Mouse (Mus musculus) stomach, embryonic 15.5 days (tissue): Measurements from ENCODE around the gene Vps41. TPM values are rescaled to one million over a fixed set of nuclear protein-coding genes. Genes with fewer than 3 reads are reported as not detected.
A peak's percentile ranks its signal among the peaks of the same experiment; 100 is the strongest.

Experiments used
- ATAC-seq: fragments of 200-750 bp; cut with Nextera tagmentation; 2 replicates; pipeline ENCODE4 v1.8.0; 2017; ENCODE audit warnings: low read depth, moderate number of reproducible peaks, moderate TSS enrichment; ENCODE audit not compliant: insufficient read depth, low FRiP score
- H3K27ac ChIP-seq: fragments of 300-500 bp; sonication (generic); 2 replicates; pipeline ENCODE4 v1.5.1; 2015; ENCODE audit warnings: mild to moderate bottlenecking, inconsistent platforms
- H3K27me3 ChIP-seq: fragments of 300-500 bp; sonication (generic); replicated peaks from 2 replicates; pipeline ENCODE4 v1.6.1; 2015; ENCODE audit warnings: inconsistent platforms
- H3K36me3 ChIP-seq: fragments of 300-500 bp; sonication (generic); 2 replicates; pipeline ENCODE4 v1.6.1; 2015; ENCODE audit warnings: inconsistent platforms
- H3K4me1 ChIP-seq: fragments of 300-500 bp; sonication (generic); 2 replicates; pipeline ENCODE4 v1.6.1; 2015; ENCODE audit warnings: inconsistent platforms
- H3K4me2 ChIP-seq: fragments of 300-500 bp; sonication (generic); 2 replicates; pipeline ENCODE4 v1.6.1; 2015; ENCODE audit warnings: mild to moderate bottlenecking, inconsistent platforms
- H3K4me3 ChIP-seq: fragments of 300-500 bp; sonication (generic); replicated peaks from 2 replicates; pipeline ENCODE4 v1.5.1; 2015; ENCODE audit warnings: inconsistent platforms
- H3K9ac ChIP-seq: fragments of 300-500 bp; sonication (generic); 2 replicates; pipeline ENCODE4 v1.6.1; 2015; ENCODE audit warnings: inconsistent platforms
- H3K9me3 ChIP-seq: fragments of 300-500 bp; sonication (generic); 2 replicates; pipeline ENCODE4 v1.6.1; 2016; ENCODE audit warnings: inconsistent platforms
- WGBS: fragments of 180-500 bp; shearing (Covaris S2); methylation state at CpG from one replicate; pipeline ENCODE4 v1.1.7; 2015; 5-methylcytosine and 5-hydroxymethylcytosine counted together
- polyA plus RNA-seq: library from polyadenylated mRNA; unstranded; fragments of >200 nt; fragmentation: Nextera tagmentation; extraction: Ambion mirVana; gene quantifications from 2 replicates; pipeline ENCODE4 v1.2.1, GENCODE M21; 2015

Vps41 gene
- polyA plus RNA-seq: 54.0 and 58.7 TPM in 2 replicates

DNA sequence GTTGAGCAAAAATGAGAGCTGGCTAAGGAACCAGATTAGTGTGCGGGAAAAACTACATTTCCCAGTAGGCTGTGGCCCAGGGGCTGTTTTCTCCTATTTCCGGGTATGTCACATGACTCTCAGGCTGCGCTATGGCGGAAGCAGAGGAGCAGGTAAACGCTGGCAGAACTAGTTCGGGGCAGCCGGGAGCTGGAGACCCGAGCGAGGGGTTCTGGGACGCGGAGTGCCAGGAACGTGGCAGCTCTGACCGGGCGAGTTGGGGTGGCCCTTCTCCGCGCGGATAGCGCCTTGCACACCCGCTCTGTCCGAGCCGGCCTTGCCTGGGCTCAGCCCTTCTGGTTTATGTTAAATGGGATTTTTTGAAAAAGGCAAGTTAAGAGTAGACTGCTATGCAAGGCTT, at the start of gene Vps41:
Gene Vps41 (plus strand): TSS at position 102 of the 400 bp plus-strand sequence.
- Histone ChIP-seq H3K27ac (no peak within 1 kb of the TSS), H3K27me3 (no peaks in the 10 kb centered on the region), H3K9me3 (no peaks in the 10 kb centered on the region), H3K4me3 (peak within 1 kb of the TSS; percentile 86), H3K4me2 (peak within 1 kb of the TSS; percentile 47), H3K36me3 (no peaks in the 10 kb centered on the region), H3K9ac (peak within 1 kb of the TSS; percentile 80), H3K4me1 (no peaks in the 10 kb centered on the region; the same call in 1 of the 2 replicates)
- peak; percentile 97 for ATAC-seq
- under 1% methylated on average over 21 of the region's 21 CpGs for WGBS

DNA sequence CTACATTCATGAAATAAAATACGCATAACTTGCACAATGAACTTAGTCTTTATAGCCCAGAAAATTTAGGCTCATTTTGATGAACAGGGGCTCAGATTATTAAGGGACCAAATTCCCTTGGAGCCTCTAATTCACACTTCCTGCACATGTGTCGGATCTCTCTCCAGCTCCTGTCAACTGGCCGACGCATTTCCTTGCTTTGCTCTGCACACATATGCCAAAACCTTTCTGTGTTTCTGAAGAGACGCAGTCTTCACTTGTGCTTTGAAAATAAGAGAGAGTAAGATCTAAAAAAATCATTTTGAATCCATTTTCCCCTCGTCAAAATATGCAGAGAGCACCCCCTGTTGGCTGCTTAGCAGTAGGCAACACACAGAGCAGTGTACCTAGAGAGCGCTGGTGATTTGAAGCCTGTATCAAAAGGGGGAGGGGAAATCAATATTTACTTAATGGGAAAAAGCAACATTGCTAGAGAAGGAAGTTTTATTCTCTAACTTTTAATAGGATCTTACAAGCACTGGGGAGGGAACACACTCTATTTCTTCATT, 18.5 kb upstream of the Vps41 start:
- no peak overlapping the region for H3K27ac ChIP-seq
- WGBS: 41% methylated on average over 7 of the region's 7 CpGs
- no peaks in the 10 kb centered on the region for H3K27me3 ChIP-seq
- H3K36me3 ChIP-seq: no peaks in the 10 kb centered on the region
- H3K4me2 ChIP-seq: no peak overlapping the region
- no peak overlapping the region for H3K4me3 ChIP-seq
- H3K4me1 ChIP-seq: no peaks in the 10 kb centered on the region
- no peak for ATAC-seq
- H3K9ac ChIP-seq: no peak overlapping the region
- H3K9me3 ChIP-seq: no peaks in the 10 kb centered on the region

DNA sequence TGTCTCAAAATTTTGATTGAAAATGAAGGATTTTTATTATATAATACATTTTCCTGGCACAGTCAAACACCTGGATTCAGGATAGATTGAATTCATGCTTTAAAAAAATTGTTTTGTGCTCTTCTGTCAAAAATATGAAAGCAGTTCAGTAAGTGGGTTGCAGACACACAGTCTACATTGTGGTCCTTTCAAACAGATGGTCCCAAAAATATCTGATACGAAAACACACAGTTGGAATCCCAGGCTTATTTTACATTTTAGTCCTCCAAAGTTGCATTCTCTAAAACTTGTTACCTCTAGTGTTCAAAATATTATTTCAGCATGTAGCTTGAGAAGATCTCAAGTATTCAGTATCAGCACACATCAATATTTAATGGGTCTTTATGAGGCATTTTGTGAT, 5.4 kb upstream of the Vps41 start:
- H3K4me3 ChIP-seq: no peak overlapping the region
- H3K27ac ChIP-seq: no peak overlapping the region
- no peak for ATAC-seq
- no peak overlapping the region for H3K4me2 ChIP-seq
- no peaks in the 10 kb centered on the region for H3K9me3 ChIP-seq
- no peaks in the 10 kb centered on the region for H3K27me3 ChIP-seq
- H3K4me1 ChIP-seq: no peaks in the 10 kb centered on the region
- WGBS: 88% methylated on average over 1 of the region's 1 CpGs
- no peaks in the 10 kb centered on the region for H3K36me3 ChIP-seq
- H3K9ac ChIP-seq: no peak overlapping the region

DNA sequence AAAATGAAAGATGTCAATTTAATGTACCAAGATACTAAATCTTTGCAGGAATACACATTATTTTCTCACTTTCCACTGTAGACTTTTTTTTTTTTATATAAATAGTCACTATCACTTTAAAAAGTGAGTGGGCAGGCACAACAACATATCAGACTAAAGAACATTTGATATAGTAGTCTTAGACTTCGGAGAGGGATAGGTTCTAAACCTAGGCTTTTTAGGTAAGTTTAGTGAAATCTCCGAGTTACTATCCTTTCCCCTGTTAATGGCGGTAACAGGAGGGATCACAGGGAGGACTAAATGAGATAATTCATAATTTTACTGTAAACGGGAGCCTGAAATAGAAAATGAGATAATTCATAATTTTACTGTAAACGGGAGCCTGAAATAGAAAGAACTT, 379 bp upstream of the Vps41 start:
- no peaks in the 10 kb centered on the region for H3K36me3 ChIP-seq
- WGBS: 41% methylated on average over 5 of the region's 5 CpGs
- ATAC-seq: no peak
- no peak overlapping the region for H3K27ac ChIP-seq
- no peaks in the 10 kb centered on the region; the same call in 1 of the 2 replicates for H3K4me1 ChIP-seq
- no peaks in the 10 kb centered on the region for H3K27me3 ChIP-seq
- H3K4me3 ChIP-seq: no peak overlapping the region; the same call in 1 of the 2 replicates
- H3K9ac ChIP-seq: no peak overlapping the region
- H3K9me3 ChIP-seq: no peaks in the 10 kb centered on the region
- peak overlapping the region; percentile 13; the same call in 1 of the 2 replicates for H3K4me2 ChIP-seq

DNA sequence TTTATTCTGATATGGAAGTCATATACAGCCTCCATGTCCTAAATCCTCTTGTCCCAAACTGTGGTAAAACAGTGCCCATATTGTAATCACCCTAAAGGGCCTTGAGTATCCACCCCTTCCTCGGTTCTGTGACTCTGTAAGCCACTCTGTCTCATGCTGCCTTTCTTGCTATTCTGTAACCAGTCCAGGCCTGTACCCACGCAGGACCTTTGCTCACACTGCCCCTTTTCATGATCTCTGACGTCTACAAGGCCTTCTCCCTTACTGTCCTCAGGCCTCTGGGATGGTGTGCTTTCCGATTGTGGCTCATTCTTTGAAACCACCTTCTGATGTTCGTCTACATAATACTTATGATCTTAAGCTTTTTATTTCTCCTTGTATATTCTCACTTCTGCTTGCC, 1.4 kb downstream of the Vps41 start:
- H3K9ac ChIP-seq: no peak overlapping the region
- no peak overlapping the region for H3K27ac ChIP-seq
- no peaks in the 10 kb centered on the region for H3K36me3 ChIP-seq
- no peaks in the 10 kb centered on the region for H3K27me3 ChIP-seq
- H3K9me3 ChIP-seq: no peaks in the 10 kb centered on the region
- ATAC-seq: no peak
- H3K4me1 ChIP-seq: no peaks in the 10 kb centered on the region; the same call in 1 of the 2 replicates
- H3K4me2 ChIP-seq: no peak overlapping the region
- H3K4me3 ChIP-seq: no peak overlapping the region
- WGBS: 77% methylated on average over 5 of the region's 5 CpGs

GRCm38 (mm10) chr13:18730666-18731065, 13.6 kb downstream of the Vps41 start:
- Histone ChIP-seq H3K4me1 (no peaks in the 10 kb centered on the region), H3K27me3 (no peaks in the 10 kb centered on the region), H3K4me2 (no peak overlapping the region), H3K4me3 (no peak overlapping the region), H3K9me3 (no peaks in the 10 kb centered on the region), H3K9ac (no peak overlapping the region), H3K36me3 (no peaks in the 10 kb centered on the region), H3K27ac (no peak overlapping the region)
- 92% methylated on average over 3 of the region's 3 CpGs for WGBS
- no peak for ATAC-seq

DNA sequence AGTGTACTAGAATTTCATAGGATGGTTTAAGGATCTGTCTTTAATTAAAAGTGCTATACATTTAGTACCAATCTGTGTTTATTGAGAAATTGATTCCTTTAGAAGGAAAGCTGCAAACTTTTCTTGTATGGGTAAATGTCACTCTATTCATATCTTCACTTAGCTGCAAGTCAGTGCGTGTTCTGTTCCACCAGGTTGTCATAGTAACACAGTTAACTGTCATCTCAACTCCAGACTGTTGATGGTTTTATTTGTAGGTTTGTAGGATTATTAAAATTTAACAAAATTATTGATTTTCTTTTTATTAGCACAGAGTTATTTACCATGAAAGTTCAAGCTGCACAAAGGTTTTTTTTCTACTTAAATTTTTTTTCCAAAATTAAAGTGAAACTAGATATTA, 19.5 kb downstream of the Vps41 start:
- H3K4me2 ChIP-seq: no peak overlapping the region
- H3K9me3 ChIP-seq: no peaks in the 10 kb centered on the region
- H3K27ac ChIP-seq: no peak overlapping the region
- no peak overlapping the region for H3K4me3 ChIP-seq
- WGBS: 62% methylated on average over 1 of the region's 1 CpGs
- H3K9ac ChIP-seq: no peak overlapping the region
- no peaks in the 10 kb centered on the region for H3K4me1 ChIP-seq
- no peak for ATAC-seq
- no peaks in the 10 kb centered on the region for H3K27me3 ChIP-seq
- H3K36me3 ChIP-seq: peaks cover 9% of the 10 kb centered on the region; the same call in 1 of the 2 replicates

DNA sequence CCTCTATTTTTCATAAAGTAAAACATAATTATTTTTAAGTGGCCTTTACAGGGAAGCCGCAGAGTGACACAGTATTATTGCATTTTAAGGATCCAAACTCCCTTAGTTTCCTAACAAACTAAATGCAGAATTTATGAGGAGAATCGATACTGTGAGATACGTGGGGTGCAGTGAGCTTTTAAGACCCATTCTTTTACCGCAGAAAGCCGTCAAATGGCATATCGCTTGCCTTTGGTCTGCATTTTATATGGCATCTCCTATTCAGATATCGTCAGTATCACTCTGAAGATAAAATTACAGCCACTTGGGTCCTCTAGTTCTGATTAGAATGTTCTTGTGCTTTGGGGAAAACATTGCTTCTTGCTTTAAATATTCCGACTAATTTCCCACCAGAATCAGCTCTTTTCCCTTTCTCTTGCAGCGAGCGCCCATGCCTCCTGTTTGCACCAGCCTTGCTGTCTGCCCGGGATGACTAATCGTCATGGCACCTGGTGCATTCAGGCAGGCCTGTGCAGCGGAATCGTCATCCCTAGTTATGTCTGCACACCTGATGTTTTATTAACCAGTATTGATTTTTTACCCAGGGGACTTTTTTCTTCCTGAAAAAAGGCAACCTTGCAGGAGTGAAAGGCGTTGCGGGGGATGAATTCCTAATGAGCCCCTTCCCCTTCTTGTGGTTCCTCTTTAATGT, 26.6 kb downstream of the Vps41 start:
- H3K27me3 ChIP-seq: no peaks in the 10 kb centered on the region
- H3K4me3 ChIP-seq: no peak overlapping the region
- H3K9me3 ChIP-seq: no peaks in the 10 kb centered on the region
- WGBS: 72% methylated on average over 16 of the region's 16 CpGs
- H3K9ac ChIP-seq: no peak overlapping the region
- H3K4me2 ChIP-seq: no peak overlapping the region; the same call in 1 of the 2 replicates
- H3K4me1 ChIP-seq: no peaks in the 10 kb centered on the region
- no peak overlapping the region for H3K27ac ChIP-seq
- ATAC-seq: peak; percentile 83; the same call in 1 of the 2 replicates
- H3K36me3 ChIP-seq: peaks cover 9% of the 10 kb centered on the region; the same call in 1 of the 2 replicates

DNA sequence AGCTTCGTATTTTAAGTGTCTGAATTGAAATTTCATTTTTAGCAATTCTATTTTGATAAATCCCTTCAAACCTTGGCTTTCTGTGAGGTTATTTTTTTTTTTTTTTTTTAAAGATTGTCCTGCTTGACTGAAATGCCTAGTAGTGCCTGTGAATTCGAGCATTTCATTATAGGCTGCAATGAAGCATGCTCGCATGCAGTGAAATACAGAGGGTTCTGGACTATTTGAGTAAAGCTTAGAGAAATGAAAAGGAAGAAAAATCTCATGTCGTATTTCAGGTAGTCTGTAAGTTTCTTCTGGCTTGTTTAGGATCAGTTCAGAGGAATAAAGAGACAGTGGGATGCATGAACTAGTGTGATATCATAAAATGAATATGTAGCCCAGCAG, 27.2 kb downstream of the Vps41 start:
- H3K4me1 ChIP-seq: no peaks in the 10 kb centered on the region
- no peak for ATAC-seq
- H3K9me3 ChIP-seq: no peaks in the 10 kb centered on the region
- H3K4me2 ChIP-seq: no peak overlapping the region
- no peak overlapping the region for H3K9ac ChIP-seq
- H3K4me3 ChIP-seq: no peak overlapping the region
- no peaks in the 10 kb centered on the region for H3K27me3 ChIP-seq
- 72% methylated on average over 4 of the region's 4 CpGs for WGBS
- peaks cover 9% of the 10 kb centered on the region; the same call in 1 of the 2 replicates for H3K36me3 ChIP-seq
- no peak overlapping the region for H3K27ac ChIP-seq

- no peak overlapping the region for H3K27ac ChIP-seq
- H3K4me2 ChIP-seq: no peak overlapping the region
- no peak overlapping the region for H3K4me3 ChIP-seq
- 67% methylated on average over 3 of the region's 3 CpGs for WGBS
- no peaks in the 10 kb centered on the region for H3K36me3 ChIP-seq
- H3K4me1 ChIP-seq: no peaks in the 10 kb centered on the region
- no peaks in the 10 kb centered on the region for H3K27me3 ChIP-seq
- H3K9me3 ChIP-seq: no peaks in the 10 kb centered on the region
- ATAC-seq: no peak
- H3K9ac ChIP-seq: no peak overlapping the region
Measured at GRCm38 (mm10) chr13:18757958-18758357, 40.9 kb downstream of the Vps41 start.

DNA sequence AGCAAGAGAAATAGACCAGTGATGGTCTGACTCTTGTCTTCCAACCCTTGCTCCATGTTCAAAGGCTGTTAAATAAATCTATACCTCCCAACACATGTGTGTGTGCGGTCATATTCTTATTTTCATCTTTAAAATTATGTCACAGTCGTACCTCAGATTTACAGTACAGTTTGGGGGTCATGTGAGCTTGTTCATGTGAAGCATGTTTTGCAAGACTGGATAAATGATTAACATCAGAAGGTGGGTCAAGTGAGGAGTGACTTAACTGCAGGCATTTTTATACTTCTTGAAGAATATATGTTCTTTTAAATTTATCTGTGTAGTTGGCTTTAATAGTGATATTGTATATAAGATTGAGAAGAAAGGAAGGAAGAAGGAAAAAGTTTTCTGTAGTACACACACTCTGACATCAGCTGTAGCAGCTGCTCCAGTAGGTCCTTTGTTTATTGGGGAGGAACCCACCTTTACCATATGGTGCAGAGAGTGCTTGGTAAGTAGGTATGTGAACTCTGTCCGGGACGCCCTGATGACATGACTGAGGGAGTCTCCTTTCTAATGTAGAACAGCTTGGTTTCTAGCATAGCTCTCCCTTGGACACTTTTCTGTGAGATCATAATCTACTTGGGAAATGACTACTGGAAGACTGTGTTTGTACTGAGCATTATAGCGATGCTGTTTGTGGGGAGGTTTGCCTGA, 42.4 kb downstream of the Vps41 start:
- ATAC-seq: no peak

DNA sequence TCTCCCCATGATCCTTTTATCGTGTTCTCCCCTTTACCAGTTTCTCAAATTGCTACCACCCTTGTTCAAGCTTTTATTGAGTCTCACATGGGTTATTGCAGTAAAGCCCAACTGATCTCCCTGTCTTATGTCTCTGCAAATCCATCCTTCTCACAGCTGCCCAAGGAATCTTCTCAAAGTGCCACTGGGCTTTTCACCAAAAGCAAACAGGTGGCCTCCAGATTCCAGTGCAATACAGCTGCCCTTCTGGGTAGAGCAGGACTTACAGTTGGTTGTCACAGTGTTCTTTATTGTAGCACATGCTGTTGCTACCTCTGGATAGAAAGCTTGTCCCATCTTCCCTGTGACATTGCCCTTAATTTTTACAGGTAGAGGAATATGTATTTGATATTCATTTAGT, 44.4 kb downstream of the Vps41 start:
- H3K27me3 ChIP-seq: no peaks in the 10 kb centered on the region
- WGBS: 77% methylated on average over 1 of the region's 1 CpGs

More for the DNA sequence above, 42.4 kb downstream of the Vps41 start:
- H3K27me3 ChIP-seq: no peaks in the 10 kb centered on the region
- no peak overlapping the region for H3K4me2 ChIP-seq
- no peak overlapping the region for H3K9ac ChIP-seq
- H3K36me3 ChIP-seq: no peaks in the 10 kb centered on the region
- H3K27ac ChIP-seq: no peak overlapping the region
- no peaks in the 10 kb centered on the region for H3K9me3 ChIP-seq
- WGBS: 73% methylated on average over 5 of the region's 5 CpGs
- H3K4me3 ChIP-seq: no peak overlapping the region
- no peaks in the 10 kb centered on the region for H3K4me1 ChIP-seq

More for the DNA sequence above, 44.4 kb downstream of the Vps41 start:
- Histone ChIP-seq H3K4me2 (no peak overlapping the region), H3K27ac (no peak overlapping the region), H3K9me3 (no peaks in the 10 kb centered on the region), H3K4me3 (no peak overlapping the region), H3K36me3 (no peaks in the 10 kb centered on the region), H3K9ac (no peak overlapping the region), H3K4me1 (no peaks in the 10 kb centered on the region)
- ATAC-seq: no peak
